Mouse (Mus musculus): ENCODE results near the gene Gpr88.

DNA sequence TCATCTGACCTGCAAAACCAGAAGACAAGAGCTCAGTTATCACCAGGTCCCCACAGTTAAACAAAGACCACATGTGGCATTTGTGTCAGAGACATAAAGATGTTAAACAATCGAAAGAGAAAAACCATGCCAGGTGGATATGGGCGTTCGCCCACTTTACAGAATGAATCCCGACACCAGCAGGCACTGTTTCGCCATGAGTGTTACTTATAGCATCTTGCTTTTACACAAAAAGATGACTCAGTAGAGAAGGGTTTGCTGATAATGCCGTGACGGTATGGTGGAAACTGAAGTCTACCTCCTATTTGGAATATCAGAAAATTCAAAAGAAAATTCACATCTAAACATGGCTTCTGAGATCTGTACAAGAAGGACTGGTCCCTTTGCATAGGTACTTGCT, 43.9 kb upstream of the Gpr88 start:
- TF ChIP-seq POLR2A (IDR thresholded peaks at IDR 0.05; ENCODE audit: insufficient read length, low read depth) (no peak), SRF (IDR thresholded peaks at IDR 0.05; ENCODE audit: control insufficient read depth, insufficient read length, low read depth) (no peak)
